In the genomic region with DNA sequence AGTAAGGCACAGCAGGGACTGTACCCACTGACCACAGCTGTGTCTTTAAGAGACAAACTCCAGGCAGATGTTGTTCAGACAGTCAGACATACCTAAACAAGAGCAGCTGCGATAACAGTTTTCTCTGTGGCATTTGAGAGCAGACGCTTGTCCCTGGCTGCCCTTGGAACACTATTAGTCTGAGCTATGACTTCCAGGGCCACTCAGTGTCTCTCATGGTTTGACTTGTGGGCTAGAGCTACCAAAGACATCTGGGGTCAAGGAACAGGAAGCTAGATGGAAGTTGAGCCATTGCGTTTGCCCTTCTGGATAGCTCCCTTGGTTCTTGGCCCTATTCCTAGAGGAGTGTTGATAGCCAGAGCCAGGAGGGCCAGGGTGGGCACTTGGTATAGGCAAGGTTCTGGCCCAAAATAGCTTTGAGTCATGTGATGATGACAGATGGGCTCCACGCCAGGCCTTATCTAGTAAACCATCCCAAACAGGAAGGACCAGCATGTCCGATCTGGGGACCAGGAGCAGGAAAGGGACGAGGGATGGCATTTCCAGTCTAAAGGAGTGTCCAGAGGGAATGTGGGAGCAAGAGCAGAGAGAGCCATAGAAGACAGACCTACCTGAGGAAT, we compare ENCODE assay signal across 12 mouse cellular contexts. TPM values are rescaled to one million over a fixed set of nuclear protein-coding genes. Genes with fewer than 3 reads are reported as not detected.
A peak's percentile ranks its signal among the peaks of the same experiment; 100 is the strongest.
DNase-seq lines count a peak whose midpoint lies in the region; ATAC-seq lines count a peak whose summit lies in the region.
"Had no signal": no experiment of that assay in that cellular context is flagged by ENCODE, and none has a peak within 500 bp of the region (broad histone marks: within the 10 kb centered on the region; RNA-seq: fewer than 3 reads in every experiment).

No protein-coding gene starts in this region.

- DNase-seq in heart, embryonic 10.5 days (ENCODE audit: low spot score) = no peak
- DNase-seq in heart, postnatal 25 days (ENCODE audit: low spot score) = no peak
- DNase-seq in adrenal gland, adult 8-10 months = peak; percentile 73
- peak; percentile 79 for DNase-seq in kidney, adult 9 months
- DNase-seq in right cerebral cortex, adult 18-20 months = no peak
- no peak for DNase-seq in yolk sac, embryonic 10.5 days (ENCODE audit: low spot score)
- DNase-seq in thymus, postnatal 10 days (ENCODE audit: low spot score in 2 of 2) = no peak
- DNase-seq: cerebellum, postnatal 25 days; thymus, postnatal 36 days had no signal

- H3K4me3 ChIP-seq in heart, embryonic 10.5 days = no peak overlapping the region
- H3K4me3 ChIP-seq in lung, embryonic 16.5 days (ENCODE audit: low read length) = no peak overlapping the region
- H3K4me3 ChIP-seq: erythroblast, embryonic 14.5 days; liver, embryonic 15.5 days had no signal

- WGBS in heart, embryonic 10.5 days = 20% methylated on average over 6 of the region's 6 CpGs
- WGBS in lung, embryonic 16.5 days = 35% methylated on average over 6 of the region's 6 CpGs

- peak overlapping the region; percentile 53; the same call in 1 of the 2 replicates for H3K27ac ChIP-seq in heart, embryonic 10.5 days
- peak overlapping the region; percentile 64 for H3K27ac ChIP-seq in lung, embryonic 16.5 days (ENCODE audit: low read length)
- H3K27ac ChIP-seq: liver, embryonic 15.5 days had no signal

- H3K27me3 ChIP-seq in heart, embryonic 10.5 days (ENCODE audit: insufficient read depth, poor library complexity, severe bottlenecking) = peaks cover 51% of the 10 kb centered on the region
- peaks cover 14% of the 10 kb centered on the region for H3K27me3 ChIP-seq in lung, embryonic 16.5 days (ENCODE audit: control insufficient read depth, insufficient read depth, low read depth, low read length)

- H3K4me1 ChIP-seq in heart, embryonic 10.5 days = peaks cover 61% of the 10 kb centered on the region
- peaks cover 46% of the 10 kb centered on the region for H3K4me1 ChIP-seq in lung, embryonic 16.5 days (replicated peaks; ENCODE audit: control insufficient read depth, insufficient read depth, low read length)

- no peaks in the 10 kb centered on the region for H3K36me3 ChIP-seq in heart, embryonic 10.5 days
- no peaks in the 10 kb centered on the region for H3K36me3 ChIP-seq in lung, embryonic 16.5 days (ENCODE audit: control insufficient read depth, insufficient read depth, low read length)
- H3K36me3 ChIP-seq: liver, embryonic 15.5 days had no signal

- intact Hi-C loops in heart, postnatal 25 days (cut with DNase I) = no loop called here

- no peak overlapping the region for H3K4me2 ChIP-seq in lung, embryonic 16.5 days (ENCODE audit: low read depth, low read length)
- H3K4me2 ChIP-seq: liver, embryonic 15.5 days had no signal

- no peak overlapping the region for H3K9ac ChIP-seq in lung, embryonic 16.5 days (ENCODE audit: low read length)
- H3K9ac ChIP-seq: liver, embryonic 15.5 days had no signal

- H3K9me3 ChIP-seq in heart, embryonic 10.5 days = no peaks in the 10 kb centered on the region
- H3K9me3 ChIP-seq in lung, embryonic 16.5 days (ENCODE audit: control insufficient read depth, low read length) = no peaks in the 10 kb centered on the region
- H3K9me3 ChIP-seq: liver, embryonic 15.5 days had no signal

- ATAC-seq in lung, embryonic 16.5 days (ENCODE audit: low read depth) = 0 out of 2 replicates have a peak, but pooled peaks have one; percentile 6

RNA-seq across cellular contexts. Expression of gene Itga3, which starts 2.8 kb away (rescaled TPM):
- 11.5 and 13.8 TPM in 2 replicates for polyA plus RNA-seq in heart, embryonic 10.5 days (2016; fragmentation: Nextera tagmentation; extraction: Ambion mirVana)
- total RNA-seq in heart, postnatal 25 days (2021) = 10 to 100 TPM; 10.8 to 11.7 TPM
- 10 to 100 TPM; 40.8 to 74.6 (median 49.9) TPM for total RNA-seq in adrenal gland, adult 8-10 months (2022)
- polyA plus RNA-seq in lung, embryonic 16.5 days (2015; fragmentation: Nextera tagmentation; extraction: Ambion mirVana) = 23.3 and 25.8 TPM in 2 replicates

RNA-seq across cellular contexts. Expression of gene Pdk2, which starts 38.2 kb away (rescaled TPM):
- polyA plus RNA-seq in heart, embryonic 10.5 days (2016; fragmentation: Nextera tagmentation; extraction: Ambion mirVana) = 27.4 and 41.1 TPM in 2 replicates
- total RNA-seq in heart, postnatal 25 days (2021) = 100 to 1,000 TPM; 377 to 397 TPM
- total RNA-seq in adrenal gland, adult 8-10 months (2022) = 10 to 100 TPM; 60.9 to 90.5 (median 76.0) TPM
- polyA plus RNA-seq in lung, embryonic 16.5 days (2015; fragmentation: Nextera tagmentation; extraction: Ambion mirVana) = 37.3 and 43.3 TPM in 2 replicates

RNA-seq across cellular contexts. Expression of gene Dlx3, which starts 40.6 kb away (rescaled TPM):
- polyA plus RNA-seq in heart, embryonic 10.5 days (2016; fragmentation: Nextera tagmentation; extraction: Ambion mirVana) = 3.2 and 5.9 TPM in 2 replicates
- total RNA-seq in heart, postnatal 25 days (2021) = not detected
- total RNA-seq in adrenal gland, adult 8-10 months (2022) = not detected
- 0.31 and 0.77 TPM in 2 replicates for polyA plus RNA-seq in lung, embryonic 16.5 days (2015; fragmentation: Nextera tagmentation; extraction: Ambion mirVana)
- polyA plus RNA-seq: erythroblast, embryonic 14.5 days had no signal

Comparison
In these comparisons a context has a peak if more than half of its experiments do, and no peak if none do; other contexts are left out.
1. DNase-seq: peak in adrenal gland, adult 8-10 months (single experiment) and kidney, adult 9 months (single experiment); none in heart, embryonic 10.5 days (single experiment), heart, postnatal 25 days (single experiment), right cerebral cortex, adult 18-20 months (single experiment), yolk sac, embryonic 10.5 days (single experiment) and thymus, postnatal 10 days (0 of 2).
2. RNA of gene Pdk2, which starts 38.2 kb away (total RNA-seq): 377 to 397 TPM in heart, postnatal 25 days; 60.9 to 90.5 TPM in adrenal gland, adult 8-10 months; every median in the first group is over 4 times any median in the second.